In genomic region chr3:94413031-94413679, GRCm38 (mm10) we compare ENCODE assay signal across 9 mouse cellular contexts. TPM values are rescaled to one million over a fixed set of nuclear protein-coding genes. Genes with fewer than 3 reads are reported as not detected.
DNase-seq lines count a peak whose midpoint lies in the region; ATAC-seq and TF ChIP-seq lines count a peak whose summit lies in the region.
"Had no signal": no experiment of that assay in that cellular context is flagged by ENCODE, and none has a peak within 500 bp of the region (broad histone marks: within the 10 kb centered on the region; RNA-seq: fewer than 3 reads in every experiment).

Gene Tdrkh, plus strand, starts transcription at chr3:94413273.

- H3K9ac ChIP-seq in heart, embryonic 13.5 days: peak within 1 kb of the TSS; percentile 73
- 0 out of 2 replicates have a peak within 1 kb of the TSS, but pooled peaks have one; percentile 10 for H3K9ac ChIP-seq in kidney, postnatal 0 days (ENCODE audit: low read depth, low read length)
- H3K9ac ChIP-seq in liver, adult 2 months (ENCODE audit: low read depth, low read length): peak within 1 kb of the TSS; percentile 53

- peaks cover 14% of the 10 kb centered on the region; the same call in 1 of the 2 replicates for H3K27me3 ChIP-seq in heart, embryonic 13.5 days (replicated peaks)
- no peaks in the 10 kb centered on the region for H3K27me3 ChIP-seq in kidney, postnatal 0 days (ENCODE audit: insufficient read depth, low read length)
- no peaks in the 10 kb centered on the region for H3K27me3 ChIP-seq in liver, adult 2 months (ENCODE audit: control insufficient read depth, insufficient read depth, low read length)
- H3K27me3 ChIP-seq: CH12.LX had no signal

- peak within 1 kb of the TSS; percentile 62 for H3K4me3 ChIP-seq in heart, embryonic 13.5 days
- H3K4me3 ChIP-seq in kidney, postnatal 0 days (replicated peaks; ENCODE audit: low read depth, low read length): peak within 1 kb of the TSS; percentile 34
- peak within 1 kb of the TSS; percentile 61 for H3K4me3 ChIP-seq in liver, adult 2 months (ENCODE audit: insufficient read depth, low read depth, low read length)

- 8% methylated on average over 52 of the region's 52 CpGs for WGBS in heart, embryonic 13.5 days
- WGBS in kidney, postnatal 0 days: 10% methylated on average over 52 of the region's 52 CpGs
- 10% methylated on average over 52 of the region's 52 CpGs for WGBS in liver, adult 2 months

- peaks cover 9% of the 10 kb centered on the region for H3K4me1 ChIP-seq in heart, embryonic 13.5 days
- peaks cover 10% of the 10 kb centered on the region for H3K4me1 ChIP-seq in kidney, postnatal 0 days (replicated peaks; ENCODE audit: insufficient read depth, low read length)
- H3K4me1 ChIP-seq in liver, adult 2 months (ENCODE audit: control insufficient read depth, insufficient read depth, low read length): no peaks in the 10 kb centered on the region

- H3K79me2 ChIP-seq in liver, adult 2 months (ENCODE audit: control insufficient read depth, insufficient read depth, low read length): no peaks in the 10 kb centered on the region

- H3K27ac ChIP-seq in heart, embryonic 13.5 days (replicated peaks): no peak within 1 kb of the TSS
- H3K27ac ChIP-seq in kidney, postnatal 0 days: no peak within 1 kb of the TSS
- no peak within 1 kb of the TSS for H3K27ac ChIP-seq in liver, adult 2 months (replicated peaks; ENCODE audit: insufficient read depth, low read depth, low read length)

- DNase-seq in CD4-positive helper T cell, adult 2 months (ENCODE audit: low read depth, low spot score): peak; percentile 97
- DNase-seq in c-Kit-positive CD71-negative TER-119-negative erythroid progenitor cells, embryonic 14.5 days (ENCODE audit: low read depth): peak; percentile 86
- DNase-seq in fibroblast of lung, adult 2 months (ENCODE audit: low read depth): peak; percentile 89
- peak; percentile 98 for DNase-seq in kidney, postnatal 0 days (ENCODE audit: low spot score)
- peak; percentile 91 for DNase-seq in liver, adult 2 months (ENCODE audit: extremely low read depth, low read depth, low spot score)
- DNase-seq in spleen, postnatal 36 days (ENCODE audit: low spot score in 2 of 2): peak; percentile 90

- peak; percentile 95 for ATAC-seq in heart, embryonic 13.5 days (ENCODE audit: extremely low read depth, insufficient number of reproducible peaks, low FRiP score, low TSS enrichment)
- ATAC-seq in kidney, postnatal 0 days (replicated peaks; ENCODE audit: low FRiP score, low read depth): peak; percentile 100
- peak; percentile 100 for ATAC-seq in monocyte, adult 5-6 weeks (replicated peaks; ENCODE audit: insufficient number of reproducible peaks, low FRiP score, low TSS enrichment, poor library complexity, severe bottlenecking)

- TF ChIP-seq POLR2A in liver, adult 2 months (IDR thresholded peaks at IDR 0.05; ENCODE audit: extremely low read depth, insufficient read depth, low read length): 0 out of 2 replicates have a peak, but pooled peaks have one; percentile 24

- H3K36me3 ChIP-seq in heart, embryonic 13.5 days: no peaks in the 10 kb centered on the region
- H3K36me3 ChIP-seq in kidney, postnatal 0 days (ENCODE audit: insufficient read depth, low read length): no peaks in the 10 kb centered on the region
- no peaks in the 10 kb centered on the region for H3K36me3 ChIP-seq in liver, adult 2 months (ENCODE audit: control insufficient read depth, insufficient read depth, low read length)

- TF ChIP-seq CTCF in kidney, postnatal 0 days (IDR thresholded peaks at IDR 0.05; ENCODE audit: low read depth): peak; percentile 34
- no peak for TF ChIP-seq CTCF in liver, adult 2 months (IDR thresholded peaks at IDR 0.05; ENCODE audit: low read depth, low read length)

- peak within 1 kb of the TSS; percentile 94 for H3K4me2 ChIP-seq in heart, embryonic 13.5 days
- H3K4me2 ChIP-seq in kidney, postnatal 0 days (ENCODE audit: low read length): peak within 1 kb of the TSS; percentile 66

- no peaks in the 10 kb centered on the region for H3K9me3 ChIP-seq in heart, embryonic 13.5 days
- H3K9me3 ChIP-seq in kidney, postnatal 0 days (replicated peaks; ENCODE audit: low read length): no peaks in the 10 kb centered on the region

RNA-seq across cellular contexts. Expression of gene Tdrkh, which starts in this region (rescaled TPM):
- polyA plus RNA-seq in heart, embryonic 13.5 days (2015; fragmentation: Nextera tagmentation; extraction: Ambion mirVana): 8.6 and 8.8 TPM in 2 replicates
- 11.1 and 12.8 TPM in 2 replicates for polyA plus RNA-seq in kidney, postnatal 0 days (2015; fragmentation: Nextera tagmentation; extraction: Ambion mirVana)
- total RNA-seq in liver, adult 2 months (2014; rRNA removed): 1.5 and 1.8 TPM in 2 replicates
- polyA plus RNA-seq in liver, adult 2 months (2012; rRNA removed): 0.22 and 0.66 TPM in 2 replicates
- total RNA-seq in monocyte, adult 5-6 weeks (2017): 1.2 to 4.4 TPM (median 2.8 TPM) in 3 replicates
- total RNA-seq: CH12.LX had no signal

Comparison
In these comparisons a context has a peak if more than half of its experiments do, and no peak if none do; other contexts are left out.
1. H3K9ac ChIP-seq: peak in every context shown above with its lines; median percentile 73 in heart, embryonic 13.5 days; 53 in liver, adult 2 months; 10 in kidney, postnatal 0 days.